Mouse (Mus musculus) hindbrain, embryonic 16.5 days (tissue): ENCODE results near the gene Gmcl1. TPM values are rescaled to one million over a fixed set of nuclear protein-coding genes. Genes with fewer than 3 reads are reported as not detected.

Experiments
- ATAC-seq: fragments of 200-750 bp; cut with Nextera tagmentation; 2 replicates; pipeline ENCODE4 v1.8.0; 2017; ENCODE audit warnings: moderate TSS enrichment, moderate library complexity
- H3K27ac ChIP-seq: fragments of 300-500 bp; sonication (generic); 2 replicates; pipeline ENCODE4 v1.5.1; 2014; ENCODE audit warnings: low read depth, mild to moderate bottlenecking, control low read depth, low read length, moderate library complexity
- H3K27me3 ChIP-seq: fragments of 300-500 bp; sonication (generic); replicated peaks from 2 replicates; pipeline ENCODE4 v1.6.1; 2014; ENCODE audit warnings: low read length; ENCODE audit not compliant: control insufficient read depth, insufficient read depth
- H3K36me3 ChIP-seq: fragments of 300-500 bp; sonication (generic); 2 replicates; pipeline ENCODE4 v1.6.1; 2014; ENCODE audit warnings: mild to moderate bottlenecking, low read length, moderate library complexity, mixed read lengths; ENCODE audit not compliant: control insufficient read depth, insufficient read depth
- H3K4me1 ChIP-seq: fragments of 300-500 bp; sonication (generic); 2 replicates; pipeline ENCODE4 v1.6.1; 2014; ENCODE audit warnings: low read depth, low read length; ENCODE audit not compliant: control insufficient read depth, insufficient read depth
- H3K4me2 ChIP-seq: fragments of 300-500 bp; sonication (generic); 2 replicates; pipeline ENCODE4 v1.6.1; 2014; ENCODE audit warnings: mild to moderate bottlenecking, low read length, control low read depth, moderate library complexity
- H3K4me3 ChIP-seq: fragments of 300-500 bp; sonication (generic); 2 replicates; pipeline ENCODE4 v1.5.1; 2014; ENCODE audit warnings: mild to moderate bottlenecking, low read length, control low read depth, moderate library complexity
- H3K9ac ChIP-seq: fragments of 300-500 bp; sonication (generic); 2 replicates; pipeline ENCODE4 v1.6.1; 2014; ENCODE audit warnings: low read depth, mild to moderate bottlenecking, control low read depth, low read length, moderate library complexity
- H3K9me3 ChIP-seq: fragments of 300-500 bp; sonication (generic); 2 replicates; pipeline ENCODE4 v1.6.1; 2014; ENCODE audit warnings: mild to moderate bottlenecking, low read length, moderate library complexity; ENCODE audit not compliant: control insufficient read depth
- WGBS: fragments of 180-500 bp; shearing (Covaris S2); extraction: QIAGEN DNeasy Blood & Tissue Kit; methylation state at CpG from one replicate; pipeline ENCODE4 v1.1.7; 2014; 5-methylcytosine and 5-hydroxymethylcytosine counted together
- polyA plus RNA-seq: library from polyadenylated mRNA; unstranded; fragments of >200 nt; fragmentation: Nextera tagmentation; extraction: Ambion mirVana; gene quantifications from 2 replicates; pipeline ENCODE4 v1.2.1, GENCODE M21; 2015

Gene Gmcl1
- polyA plus RNA-seq, 1 experiment from 2014 or later = 30.3 TPM

DNA sequence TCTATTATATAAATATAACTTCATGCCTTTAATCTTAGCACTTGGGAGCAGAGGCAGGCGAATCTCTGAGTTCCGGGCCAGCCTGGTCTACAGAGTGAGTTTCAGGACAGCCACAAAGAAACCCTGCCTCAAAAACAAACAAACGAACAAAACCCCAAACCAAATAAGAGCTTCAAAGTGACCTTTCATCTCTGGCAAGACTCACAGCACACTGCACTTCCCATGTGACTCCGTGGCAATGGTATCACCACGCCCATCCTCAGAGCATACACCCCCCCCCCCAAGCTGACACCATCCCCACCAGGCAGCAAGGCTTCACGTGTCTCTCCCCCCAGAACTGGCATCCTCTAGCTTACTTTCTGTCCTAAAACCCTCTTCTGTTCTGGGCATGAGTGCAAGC lies 35.3 kb downstream of the Gmcl1 start:
- H3K4me3 ChIP-seq = no peak overlapping the region
- ATAC-seq = no peak
- no peaks in the 10 kb centered on the region for H3K27me3 ChIP-seq
- 91% methylated on average over 6 of the region's 6 CpGs for WGBS
- no peaks in the 10 kb centered on the region for H3K4me1 ChIP-seq
- H3K27ac ChIP-seq = no peak overlapping the region
- no peak overlapping the region for H3K4me2 ChIP-seq
- H3K36me3 ChIP-seq = peaks cover 46% of the 10 kb centered on the region
- no peak overlapping the region for H3K9ac ChIP-seq
- H3K9me3 ChIP-seq = no peaks in the 10 kb centered on the region

DNA sequence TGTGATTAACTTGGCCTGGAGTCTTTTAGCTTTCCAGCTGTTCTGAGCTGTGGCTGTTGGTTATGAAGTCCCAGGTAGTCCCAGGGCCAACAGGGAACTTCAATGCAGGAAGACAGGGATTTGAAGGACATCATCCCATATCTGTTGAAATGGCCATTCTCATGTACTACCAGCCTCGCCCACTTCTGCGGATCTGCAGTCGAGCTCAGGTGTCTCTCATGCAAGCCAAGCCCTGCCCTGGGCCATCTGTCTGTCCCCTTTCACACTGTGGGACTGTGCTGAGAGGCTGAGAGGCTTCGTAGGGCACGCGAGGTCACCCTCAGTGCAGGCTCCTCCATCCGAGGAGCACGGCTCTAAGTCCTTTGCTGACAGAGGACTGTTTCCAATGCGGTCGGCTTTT lies 37.0 kb downstream of the Gmcl1 start:
- Histone ChIP-seq H3K27me3 (no peaks in the 10 kb centered on the region), H3K36me3 (peaks cover 32% of the 10 kb centered on the region), H3K9ac (no peak overlapping the region), H3K9me3 (no peaks in the 10 kb centered on the region), H3K27ac (no peak overlapping the region), H3K4me3 (no peak overlapping the region), H3K4me2 (no peak overlapping the region), H3K4me1 (no peaks in the 10 kb centered on the region)
- no peak for ATAC-seq
- WGBS = 90% methylated on average over 10 of the region's 10 CpGs

DNA sequence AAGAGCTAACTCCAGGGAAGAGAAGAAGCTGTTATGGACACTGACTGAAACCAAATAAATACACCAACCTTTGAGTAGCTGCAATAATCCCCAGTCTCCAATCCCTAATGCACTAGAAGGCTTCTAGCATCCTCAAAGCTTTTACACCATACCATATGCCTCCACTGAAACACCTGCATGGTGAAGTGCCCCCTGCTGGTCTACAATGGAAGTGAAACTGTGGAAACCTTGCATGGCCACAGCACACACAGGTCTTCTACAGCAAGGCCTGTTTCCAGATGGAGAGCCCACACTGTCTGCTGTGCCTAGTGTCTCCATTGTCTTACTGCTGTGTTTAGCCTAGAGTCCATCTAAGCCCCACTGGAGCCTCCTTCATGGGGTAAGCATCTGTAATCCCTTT lies 38.7 kb downstream of the Gmcl1 start:
- H3K9ac ChIP-seq = no peak overlapping the region
- peaks cover 28% of the 10 kb centered on the region for H3K36me3 ChIP-seq
- no peak overlapping the region for H3K4me2 ChIP-seq
- H3K27me3 ChIP-seq = no peaks in the 10 kb centered on the region
- no peaks in the 10 kb centered on the region for H3K4me1 ChIP-seq
- no peak for ATAC-seq
- H3K9me3 ChIP-seq = no peaks in the 10 kb centered on the region
- no peak overlapping the region for H3K27ac ChIP-seq
- no peak overlapping the region for H3K4me3 ChIP-seq

DNA sequence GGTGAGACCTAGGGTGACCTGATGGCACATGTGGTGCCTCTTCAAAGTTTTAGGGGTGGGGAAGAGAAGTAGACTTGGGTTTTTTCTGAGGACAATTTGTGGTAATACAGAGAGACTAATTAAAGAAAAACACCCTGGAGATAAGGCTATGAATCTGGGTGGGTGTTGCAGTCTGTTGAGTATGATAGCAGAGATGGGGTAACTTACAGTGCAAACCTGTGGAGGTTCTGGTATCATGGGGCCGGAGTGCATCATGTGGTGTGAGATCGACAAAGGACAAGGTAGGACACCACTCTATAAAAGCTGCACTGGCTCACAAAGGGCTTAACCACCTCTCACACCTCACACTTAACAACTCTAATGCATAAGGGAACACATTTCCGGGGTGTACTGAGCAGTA lies 43.5 kb downstream of the Gmcl1 start:
- peaks cover 11% of the 10 kb centered on the region for H3K36me3 ChIP-seq
- no peak overlapping the region for H3K4me3 ChIP-seq
- H3K4me2 ChIP-seq = no peak overlapping the region
- no peak overlapping the region for H3K27ac ChIP-seq
- 0 out of 2 replicates have a peak, but pooled peaks cover 1% of the 10 kb centered on the region for H3K4me1 ChIP-seq
- no peak overlapping the region for H3K9ac ChIP-seq
- no peaks in the 10 kb centered on the region for H3K9me3 ChIP-seq
- no peaks in the 10 kb centered on the region for H3K27me3 ChIP-seq
- 98% methylated on average over 3 of the region's 3 CpGs for WGBS
- ATAC-seq = no peak

DNA sequence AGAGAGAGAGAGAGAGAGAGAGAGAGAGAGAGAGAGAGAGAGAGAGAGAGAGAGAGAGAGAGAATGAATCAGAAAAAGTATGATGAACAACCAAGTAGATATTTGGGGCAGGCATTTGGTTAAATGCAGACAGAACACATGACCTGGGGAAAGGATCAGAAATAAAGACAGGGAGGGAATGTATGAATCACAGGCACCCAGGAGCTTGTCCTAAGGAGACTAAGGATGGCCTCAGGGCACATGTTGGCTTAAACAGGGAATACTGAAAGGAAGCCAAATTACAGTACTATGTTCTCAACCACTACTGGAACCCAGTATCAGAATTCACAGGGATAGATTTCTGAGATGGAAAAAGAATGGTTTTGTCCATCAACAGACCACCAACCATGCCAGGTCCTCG lies 46.2 kb downstream of the Gmcl1 start:
- H3K4me3 ChIP-seq = no peak overlapping the region
- 81% methylated on average over 1 of the region's 1 CpGs for WGBS
- ATAC-seq = no peak
- no peak overlapping the region for H3K4me2 ChIP-seq
- peaks cover 9% of the 10 kb centered on the region for H3K36me3 ChIP-seq
- no peaks in the 10 kb centered on the region for H3K27me3 ChIP-seq
- no peaks in the 10 kb centered on the region for H3K9me3 ChIP-seq
- no peak overlapping the region for H3K27ac ChIP-seq
- no peak overlapping the region for H3K9ac ChIP-seq
- peaks cover 8% of the 10 kb centered on the region; the same call in 1 of the 2 replicates for H3K4me1 ChIP-seq

DNA sequence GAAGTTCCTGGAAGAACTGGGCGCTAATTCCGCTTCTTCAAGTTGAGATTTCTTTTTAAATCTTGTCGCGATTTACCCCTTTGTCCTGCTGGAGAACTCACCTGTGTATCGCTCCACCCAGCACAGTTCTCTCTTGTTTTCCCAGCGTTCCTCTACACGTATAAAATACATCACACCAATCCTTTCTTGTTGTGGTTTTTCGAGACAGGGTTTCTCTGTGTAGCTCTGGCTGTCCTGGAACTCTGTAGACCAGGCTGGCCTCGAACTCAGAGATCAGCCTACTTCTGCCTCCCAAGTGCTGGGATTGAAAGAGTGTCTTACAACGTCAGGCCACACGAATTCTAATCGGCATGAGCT lies 48.5 kb downstream of the Gmcl1 start:
- Histone ChIP-seq H3K27me3 (no peaks in the 10 kb centered on the region), H3K27ac (peak overlapping the region; percentile 26; the same call in 1 of the 2 replicates), H3K36me3 (peaks cover 19% of the 10 kb centered on the region; the same call in 1 of the 2 replicates), H3K9me3 (no peaks in the 10 kb centered on the region), H3K4me3 (peak overlapping the region; percentile 72), H3K4me1 (peaks cover 8% of the 10 kb centered on the region; the same call in 1 of the 2 replicates), H3K9ac (peak overlapping the region; percentile 82), H3K4me2 (peak overlapping the region; percentile 57)
- WGBS = 38% methylated on average over 12 of the region's 12 CpGs
- ATAC-seq = peak; percentile 37; the same call in 1 of the 2 replicates

DNA sequence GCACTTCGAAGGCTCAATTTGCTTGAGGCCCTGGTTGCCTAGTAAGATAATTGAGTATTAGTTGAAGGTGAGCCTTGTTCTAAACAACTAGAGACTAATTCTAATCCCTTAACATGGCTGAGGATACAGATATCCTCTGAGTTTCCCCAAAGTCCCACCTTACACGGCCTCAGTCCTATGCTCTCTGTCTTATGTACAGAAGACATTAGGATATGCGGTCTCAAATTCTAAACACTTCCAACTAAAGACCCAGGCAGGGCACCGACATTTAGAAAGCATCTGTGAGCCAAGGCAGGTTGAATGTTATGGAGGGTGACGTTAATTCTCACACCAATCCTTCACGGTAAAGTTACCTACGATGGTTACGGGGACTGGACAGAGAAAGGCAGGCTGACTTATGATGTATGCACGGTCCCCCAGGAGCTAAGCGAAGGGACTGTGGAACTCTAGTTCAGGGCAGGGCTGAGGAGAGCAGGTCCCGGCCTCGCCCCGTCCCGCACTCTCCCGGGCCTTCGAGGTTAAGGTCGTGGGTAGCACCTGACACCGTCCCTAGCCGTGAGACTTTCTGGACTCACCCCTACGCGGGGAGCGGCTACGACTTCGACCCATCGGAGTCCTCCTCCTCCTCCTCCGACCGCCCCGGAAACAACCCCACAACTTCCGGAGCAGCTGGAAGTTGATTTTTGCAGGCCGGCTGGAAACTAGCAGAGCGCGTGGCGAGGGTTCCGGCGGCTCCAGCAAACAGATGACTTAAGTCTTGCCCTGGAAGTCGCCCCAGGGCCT lies 49.1 kb downstream of the Gmcl1 start, which contains the start of gene Snrnp27:
Snrnp27 (minus strand) TSS at position 651 of the 783 bp plus-strand sequence.
- ATAC-seq = peak; percentile 93
- H3K4me1 ChIP-seq = peaks cover 8% of the 10 kb centered on the region; the same call in 1 of the 2 replicates
- WGBS = 2% methylated on average over 35 of the region's 36 CpGs
- H3K27me3 ChIP-seq = no peaks in the 10 kb centered on the region
- no peaks in the 10 kb centered on the region for H3K9me3 ChIP-seq
- H3K9ac ChIP-seq = peak within 1 kb of the TSS; percentile 82
- H3K4me3 ChIP-seq = peak within 1 kb of the TSS; percentile 72
- peak within 1 kb of the TSS; percentile 57 for H3K4me2 ChIP-seq
- H3K36me3 ChIP-seq = peaks cover 23% of the 10 kb centered on the region; the same call in 1 of the 2 replicates
- H3K27ac ChIP-seq = peak within 1 kb of the TSS; percentile 63; the same call in 1 of the 2 replicates

DNA sequence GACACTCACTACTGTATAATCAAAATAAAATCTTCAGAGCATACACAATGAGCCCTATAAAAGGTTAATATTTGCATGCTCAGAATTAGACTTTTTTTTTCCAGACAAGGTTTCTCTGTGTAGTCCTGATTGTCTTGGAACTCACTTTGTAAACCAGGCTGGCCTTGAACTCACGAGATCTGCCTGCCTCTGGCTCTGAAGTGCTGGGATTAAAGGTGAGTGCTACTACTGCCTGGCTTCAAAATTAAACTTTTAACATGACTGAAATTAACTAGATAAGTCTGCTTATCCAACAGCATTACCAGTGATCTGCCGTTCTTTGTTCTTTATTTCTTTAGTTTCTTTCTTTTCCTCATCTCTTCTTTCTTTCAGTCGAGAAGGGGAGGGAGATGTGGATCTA lies 51.9 kb downstream of the Gmcl1 start:
- Histone ChIP-seq H3K9me3 (no peaks in the 10 kb centered on the region), H3K9ac (no peak overlapping the region), H3K4me3 (no peak overlapping the region), H3K4me2 (no peak overlapping the region), H3K27me3 (no peaks in the 10 kb centered on the region), H3K36me3 (peaks cover 36% of the 10 kb centered on the region), H3K27ac (no peak overlapping the region), H3K4me1 (peaks cover 8% of the 10 kb centered on the region; the same call in 1 of the 2 replicates)
- 93% methylated on average over 3 of the region's 3 CpGs for WGBS
- no peak for ATAC-seq

DNA sequence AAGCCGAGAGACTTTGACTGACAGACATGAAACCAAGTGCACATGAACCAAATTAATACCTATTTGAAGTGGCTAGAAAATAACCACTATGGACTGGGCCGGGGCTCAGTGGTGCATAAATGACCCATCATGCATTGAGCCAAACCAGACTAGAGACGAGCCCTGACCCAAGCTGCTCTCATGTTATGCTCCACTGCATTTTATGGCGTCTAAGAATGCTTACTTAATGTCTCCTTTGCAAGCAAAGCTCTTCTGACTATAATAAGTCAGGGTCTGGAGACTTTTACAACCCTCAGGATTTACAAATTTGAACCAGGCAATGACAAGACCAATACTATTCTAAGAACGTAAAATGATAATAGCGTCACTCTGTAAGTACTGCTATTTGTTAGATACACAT lies 54.8 kb downstream of the Gmcl1 start:
- ATAC-seq = no peak
- Histone ChIP-seq H3K4me2 (no peak overlapping the region), H3K4me1 (0 out of 2 replicates have a peak, but pooled peaks cover 1% of the 10 kb centered on the region), H3K9me3 (no peaks in the 10 kb centered on the region), H3K9ac (no peak overlapping the region), H3K36me3 (peaks cover 48% of the 10 kb centered on the region), H3K4me3 (no peak overlapping the region), H3K27ac (no peak overlapping the region), H3K27me3 (no peaks in the 10 kb centered on the region)
- WGBS = 80% methylated on average over 6 of the region's 6 CpGs
